Mouse (Mus musculus) liver, adult (tissue): Measurements from ENCODE around the gene Timp3.

Source experiments
- GATA4 ChIP-seq: IDR thresholded peaks from 2 replicates; pipeline ENCODE4 v1.6.1; 2014; ENCODE audit warnings: mild to moderate bottlenecking, low read length; ENCODE audit not compliant: insufficient replicate concordance

Timp3 gene

GRCm38 (mm10) chr10:86300293-86301116, at the start of gene Timp3:
TSS of gene Timp3 (plus strand) at chr10:86300372.
- TF ChIP-seq GATA4 = no peak

GRCm38 (mm10) chr10:86256221-86256620, 44.0 kb upstream of the Timp3 start:
- TF ChIP-seq GATA4 = no peak

GRCm38 (mm10) chr10:86257045-86257444, 43.1 kb upstream of the Timp3 start:
- TF ChIP-seq GATA4 = no peak

- no peak for TF ChIP-seq GATA4
Observed at GRCm38 (mm10) chr10:86258046-86258445, 42.1 kb upstream of the Timp3 start.

GRCm38 (mm10) chr10:86258992-86259391, 41.2 kb upstream of the Timp3 start:
- no peak for TF ChIP-seq GATA4

- no peak for TF ChIP-seq GATA4
Observed at GRCm38 (mm10) chr10:86261725-86262124, 38.4 kb upstream of the Timp3 start.

GRCm38 (mm10) chr10:86264618-86265017, 35.6 kb upstream of the Timp3 start:
- no peak for TF ChIP-seq GATA4

GRCm38 (mm10) chr10:86270254-86270653, 29.9 kb upstream of the Timp3 start:
- no peak for TF ChIP-seq GATA4

- no peak for TF ChIP-seq GATA4
Observed at GRCm38 (mm10) chr10:86272826-86273225, 27.3 kb upstream of the Timp3 start.

- peak; percentile 98 for TF ChIP-seq GATA4
Observed at GRCm38 (mm10) chr10:86273410-86274191, 26.6 kb upstream of the Timp3 start.

- no peak for TF ChIP-seq GATA4
Observed at GRCm38 (mm10) chr10:86275585-86275984, 24.6 kb upstream of the Timp3 start.

GRCm38 (mm10) chr10:86277327-86277726, 22.8 kb upstream of the Timp3 start:
- no peak for TF ChIP-seq GATA4

- no peak for TF ChIP-seq GATA4
Observed at GRCm38 (mm10) chr10:86278481-86278880, 21.7 kb upstream of the Timp3 start.

- TF ChIP-seq GATA4 = no peak
Observed at GRCm38 (mm10) chr10:86279579-86280168, 20.5 kb upstream of the Timp3 start.

GRCm38 (mm10) chr10:86281238-86281637, 18.9 kb upstream of the Timp3 start:
- no peak for TF ChIP-seq GATA4

GRCm38 (mm10) chr10:86286508-86286907, 13.7 kb upstream of the Timp3 start:
- no peak for TF ChIP-seq GATA4
